Mouse (Mus musculus) R1 (cell line): ENCODE measurements around the gene Cadm4.
"Not testable (repeated sequence)": the region's sequence is repeated elsewhere in the genome, so short reads cannot be mapped to it uniquely, and the experiment has no call there.

Source experiments
- DNase-seq: peaks from one replicate; pipeline ENCODE4 v3.0.0-alpha.2; 2018; ENCODE audit warnings: low read depth, low spot score

Cadm4 gene

GRCm38 (mm10) chr7:24466835-24467234, 15.0 kb upstream of the Cadm4 start:
- no peak for DNase-seq

- DNase-seq: no peak
Observed at GRCm38 (mm10) chr7:24467886-24468285, 13.9 kb upstream of the Cadm4 start.

- DNase-seq: peak; percentile 86
Observed at GRCm38 (mm10) chr7:24469126-24469525, 12.7 kb upstream of the Cadm4 start.

- peak; percentile 11 for DNase-seq
Observed at GRCm38 (mm10) chr7:24470356-24470755, 11.5 kb upstream of the Cadm4 start.

GRCm38 (mm10) chr7:24472442-24472841, 9.4 kb upstream of the Cadm4 start:
- DNase-seq: no peak

GRCm38 (mm10) chr7:24472937-24473336, 8.9 kb upstream of the Cadm4 start:
- peak; percentile 77 for DNase-seq

GRCm38 (mm10) chr7:24473913-24474529, 7.8 kb upstream of the Cadm4 start:
- peak; percentile 76 for DNase-seq

GRCm38 (mm10) chr7:24474811-24475506, 6.9 kb upstream of the Cadm4 start:
- no peak for DNase-seq

- no peak for DNase-seq
Observed at GRCm38 (mm10) chr7:24476338-24476737, 5.5 kb upstream of the Cadm4 start.

GRCm38 (mm10) chr7:24476856-24477255, 5.0 kb upstream of the Cadm4 start:
- DNase-seq: no peak

GRCm38 (mm10) chr7:24478911-24479310, 2.9 kb upstream of the Cadm4 start:
- DNase-seq: no peak

- no peak for DNase-seq
Observed at GRCm38 (mm10) chr7:24479685-24480084, 2.1 kb upstream of the Cadm4 start.

GRCm38 (mm10) chr7:24480121-24480941, 1.5 kb upstream of the Cadm4 start:
- DNase-seq: no peak

GRCm38 (mm10) chr7:24480986-24481473, 793 bp upstream of the Cadm4 start:
- DNase-seq: no peak

- DNase-seq: no peak
Observed at GRCm38 (mm10) chr7:24482208-24483020, 591 bp downstream of the Cadm4 start.

- DNase-seq: not testable (repeated sequence)
Observed at GRCm38 (mm10) chr7:24483291-24483690, 1.5 kb downstream of the Cadm4 start.

- no peak for DNase-seq
Observed at GRCm38 (mm10) chr7:24485481-24485880, 3.7 kb downstream of the Cadm4 start.

- DNase-seq: no peak
Observed at GRCm38 (mm10) chr7:24486654-24487130, 4.9 kb downstream of the Cadm4 start.

- DNase-seq: no peak
Observed at GRCm38 (mm10) chr7:24487403-24487802, 5.6 kb downstream of the Cadm4 start.

- DNase-seq: no peak
Observed at GRCm38 (mm10) chr7:24488303-24488702, 6.5 kb downstream of the Cadm4 start.

- DNase-seq: peak; percentile 91
Observed at GRCm38 (mm10) chr7:24499856-24500577, 18.2 kb downstream of the Cadm4 start.
